Mouse (Mus musculus) E14TG2a.4 (cell line): Measurements from ENCODE around the gene Gm3839.
"Not testable (repeated sequence)": the region's sequence is repeated elsewhere in the genome, so short reads cannot be mapped to it uniquely, and the experiment has no call there.

Source experiments
- CTCF ChIP-seq: conservative IDR thresholded peaks from 2 replicates; pipeline ENCODE4 v1.5.1; 2014; ENCODE audit warnings: low read length
- NANOG ChIP-seq: IDR thresholded peaks from 2 replicates; pipeline ENCODE4 v1.6.1; 2014; ENCODE audit warnings: borderline replicate concordance, low read length, mixed read lengths
- POU5F1 ChIP-seq: IDR thresholded peaks from 2 replicates; pipeline ENCODE4 v1.6.1; 2014; ENCODE audit warnings: low read length, borderline replicate concordance

- TF ChIP-seq CTCF, NANOG, POU5F1: not testable (repeated sequence)
Measured at GRCm38 (mm10) chr14:11356626-11357025, at the start of gene Gm3839.
